Comparison of ENCODE assay signal across 12 mouse cellular contexts in genomic region chr2:71203819-71204432, GRCm38 (mm10). TPM values are rescaled to one million over a fixed set of nuclear protein-coding genes. Genes with fewer than 3 reads are reported as not detected.
DNase-seq lines count a peak whose midpoint lies in the region; ATAC-seq and TF ChIP-seq lines count a peak whose summit lies in the region.
"Had no signal": no experiment of that assay in that cellular context is flagged by ENCODE, and none has a peak within 500 bp of the region (broad histone marks: within the 10 kb centered on the region; RNA-seq: fewer than 3 reads in every experiment).

No protein-coding gene starts in this region.

- no peak overlapping the region for H3K27ac ChIP-seq in kidney, adult 2 months (ENCODE audit: insufficient read depth, low read depth, low read length)
- H3K27ac ChIP-seq in heart, embryonic 11.5 days (ENCODE audit: low read depth, low read length), result no peak overlapping the region
- H3K27ac ChIP-seq in liver, adult 2 months (replicated peaks; ENCODE audit: insufficient read depth, low read depth, low read length), result no peak overlapping the region
- H3K27ac ChIP-seq in midbrain, embryonic 14.5 days (replicated peaks; ENCODE audit: low read depth, low read length), result no peak overlapping the region
- H3K27ac ChIP-seq: forebrain, embryonic 13.5 days; macrophage; neural tube, embryonic 12.5 days had no signal

- peak overlapping the region; percentile 36 for H3K4me2 ChIP-seq in heart, embryonic 11.5 days
- no peak overlapping the region for H3K4me2 ChIP-seq in midbrain, embryonic 14.5 days (ENCODE audit: low read length)
- H3K4me2 ChIP-seq: forebrain, embryonic 13.5 days; neural tube, embryonic 12.5 days had no signal

- peak; percentile 64 for DNase-seq in kidney, postnatal 10 days
- DNase-seq in kidney, adult 2 months, result no peak
- peak; percentile 15 for DNase-seq in liver, adult 2 months (ENCODE audit: extremely low read depth, low read depth, low spot score)
- peak; percentile 42 to 72 for DNase-seq in lung, postnatal 4 days
- no peak for DNase-seq in midbrain, embryonic 14.5 days
- no peak for DNase-seq in right cerebral cortex, postnatal 10 days (ENCODE audit: low spot score in 2 of 2)
- DNase-seq in frontal cortex, postnatal 10 days (ENCODE audit: low spot score in 2 of 2), result no peak
- DNase-seq: thymus, postnatal 14 days had no signal

- no peaks in the 10 kb centered on the region for H3K9me3 ChIP-seq in heart, embryonic 11.5 days (replicated peaks; ENCODE audit: control insufficient read depth, low read length)
- H3K9me3 ChIP-seq in midbrain, embryonic 14.5 days (ENCODE audit: control insufficient read depth, low read length), result no peaks in the 10 kb centered on the region
- H3K9me3 ChIP-seq: neural tube, embryonic 12.5 days had no signal

- WGBS in kidney, adult 2 months, result 56% methylated on average over 16 of the region's 16 CpGs
- 46% methylated on average over 16 of the region's 16 CpGs for WGBS in heart, embryonic 11.5 days (ENCODE audit: insufficient replicate concordance)
- 81% methylated on average over 16 of the region's 16 CpGs for WGBS in liver, adult 2 months
- 86% methylated on average over 16 of the region's 16 CpGs for WGBS in midbrain, embryonic 14.5 days

- H3K4me1 ChIP-seq in kidney, adult 2 months (ENCODE audit: control insufficient read depth, insufficient read depth, low read length), result no peaks in the 10 kb centered on the region
- no peaks in the 10 kb centered on the region for H3K4me1 ChIP-seq in heart, embryonic 11.5 days (ENCODE audit: control insufficient read depth, insufficient read depth, low read length)
- no peaks in the 10 kb centered on the region for H3K4me1 ChIP-seq in liver, adult 2 months (ENCODE audit: control insufficient read depth, insufficient read depth, low read length)
- no peaks in the 10 kb centered on the region for H3K4me1 ChIP-seq in midbrain, embryonic 14.5 days (ENCODE audit: control insufficient read depth, insufficient read depth, low read length)
- H3K4me1 ChIP-seq: forebrain, embryonic 13.5 days had no signal

- no peak; the same call in 1 of the 2 replicates for ATAC-seq in heart, embryonic 11.5 days (replicated peaks; ENCODE audit: insufficient number of reproducible peaks, low FRiP score, low TSS enrichment)
- no peak for ATAC-seq in midbrain, embryonic 14.5 days (ENCODE audit: low FRiP score, low TSS enrichment)
- ATAC-seq: forebrain, embryonic 13.5 days had no signal

- TF ChIP-seq POLR2A in kidney, adult 2 months (IDR thresholded peaks at IDR 0.05; ENCODE audit: low read depth, low read length), result no peak
- TF ChIP-seq POLR2A in liver, adult 2 months (IDR thresholded peaks at IDR 0.05; ENCODE audit: extremely low read depth, insufficient read depth, low read length), result no peak

- H3K79me2 ChIP-seq in liver, adult 2 months (ENCODE audit: control insufficient read depth, insufficient read depth, low read length), result no peaks in the 10 kb centered on the region

- H3K9ac ChIP-seq in heart, embryonic 11.5 days (ENCODE audit: low read depth, low read length), result no peak overlapping the region
- H3K9ac ChIP-seq in liver, adult 2 months (ENCODE audit: low read depth, low read length), result no peak overlapping the region
- H3K9ac ChIP-seq in midbrain, embryonic 14.5 days (replicated peaks; ENCODE audit: low read length), result no peak overlapping the region
- H3K9ac ChIP-seq: forebrain, embryonic 13.5 days; neural tube, embryonic 12.5 days had no signal

- H3K27me3 ChIP-seq in kidney, adult 2 months (replicated peaks; ENCODE audit: control insufficient read depth, insufficient read depth, low read length), result no peaks in the 10 kb centered on the region
- no peaks in the 10 kb centered on the region for H3K27me3 ChIP-seq in heart, embryonic 11.5 days (ENCODE audit: control insufficient read depth, insufficient read depth, low read length)
- H3K27me3 ChIP-seq in liver, adult 2 months (ENCODE audit: control insufficient read depth, insufficient read depth, low read length), result no peaks in the 10 kb centered on the region
- no peaks in the 10 kb centered on the region for H3K27me3 ChIP-seq in midbrain, embryonic 14.5 days (ENCODE audit: control insufficient read depth, insufficient read depth, low read length)
- H3K27me3 ChIP-seq: forebrain, embryonic 13.5 days; neural tube, embryonic 12.5 days had no signal

- TF ChIP-seq CTCF in kidney, adult 2 months (conservative IDR thresholded peaks at IDR 0.05; ENCODE audit: insufficient read depth, insufficient read length, low read depth, low read length), result no peak
- TF ChIP-seq CTCF in liver, adult 2 months (IDR thresholded peaks at IDR 0.05; ENCODE audit: low read depth, low read length), result no peak

- H3K4me3 ChIP-seq in kidney, adult 2 months (ENCODE audit: insufficient read depth, low read depth, low read length), result no peak overlapping the region
- H3K4me3 ChIP-seq in heart, embryonic 11.5 days (ENCODE audit: low read depth, low read length), result no peak overlapping the region
- H3K4me3 ChIP-seq in liver, adult 2 months (ENCODE audit: insufficient read depth, low read depth, low read length), result no peak overlapping the region
- no peak overlapping the region for H3K4me3 ChIP-seq in midbrain, embryonic 14.5 days (replicated peaks; ENCODE audit: low read depth, low read length)
- H3K4me3 ChIP-seq: forebrain, embryonic 13.5 days; neural tube, embryonic 12.5 days had no signal

- H3K36me3 ChIP-seq in kidney, adult 2 months (ENCODE audit: control insufficient read depth, insufficient read depth, low read length), result no peaks in the 10 kb centered on the region
- H3K36me3 ChIP-seq in heart, embryonic 11.5 days (ENCODE audit: control insufficient read depth, insufficient read depth, low read length), result no peaks in the 10 kb centered on the region
- no peaks in the 10 kb centered on the region for H3K36me3 ChIP-seq in liver, adult 2 months (ENCODE audit: control insufficient read depth, insufficient read depth, low read length)
- no peaks in the 10 kb centered on the region for H3K36me3 ChIP-seq in midbrain, embryonic 14.5 days (ENCODE audit: control insufficient read depth, insufficient read depth, low read length)
- H3K36me3 ChIP-seq: neural tube, embryonic 12.5 days had no signal

RNA-seq across cellular contexts. Expression of gene Dync1i2, which starts 7.6 kb away (rescaled TPM):
- polyA plus RNA-seq in kidney, adult 2 months (2012; rRNA removed), result 17.5 and 28.8 TPM in 2 replicates
- 78.5 and 105 TPM in 2 replicates for polyA plus RNA-seq in heart, embryonic 11.5 days (2014; fragmentation: Nextera tagmentation; extraction: Ambion mirVana)
- total RNA-seq in liver, adult 2 months (2014; rRNA removed), result 23.0 TPM in 2 replicates
- polyA plus RNA-seq in liver, adult 2 months (2012; rRNA removed), result 9.1 and 10.5 TPM in 2 replicates
- polyA plus RNA-seq in midbrain, embryonic 14.5 days (2014; fragmentation: Nextera tagmentation; extraction: Ambion mirVana), result 184 and 231 TPM in 2 replicates

Comparison
In these comparisons a context has a peak if more than half of its experiments do, and no peak if none do; other contexts are left out.
1. DNase-seq: peak in kidney, postnatal 10 days (single experiment), liver, adult 2 months (single experiment) and lung, postnatal 4 days (2 of 2); none in kidney, adult 2 months (single experiment), midbrain, embryonic 14.5 days (single experiment), right cerebral cortex, postnatal 10 days (0 of 2) and frontal cortex, postnatal 10 days (0 of 2).